Mouse (Mus musculus): ENCODE measurements around the gene Brpf3. TPM values are rescaled to one million over a fixed set of nuclear protein-coding genes. Genes with fewer than 3 reads are reported as not detected.

The Brpf3 gene
- polyA plus RNA-seq, 1 experiment = 88.3 TPM

GRCm38 (mm10) chr17:28785036-28785435 is 15.9 kb upstream of the Brpf3 start:
- H3K36me3 ChIP-seq (ENCODE audit: control insufficient read depth) = no peaks in the 10 kb centered on the region
- H3K4me3 ChIP-seq (replicated peaks) = no peak overlapping the region
- no peaks in the 10 kb centered on the region for H3K27me3 ChIP-seq (ENCODE audit: control insufficient read depth)
- peaks cover 9% of the 10 kb centered on the region for H3K4me1 ChIP-seq (ENCODE audit: control insufficient read depth)
- no peaks in the 10 kb centered on the region for H3K9me3 ChIP-seq (ENCODE audit: control insufficient read depth, low read length)
- no peak for TF ChIP-seq GATA1 (IDR thresholded peaks at IDR 0.05; ENCODE audit: low read length)

DNA sequence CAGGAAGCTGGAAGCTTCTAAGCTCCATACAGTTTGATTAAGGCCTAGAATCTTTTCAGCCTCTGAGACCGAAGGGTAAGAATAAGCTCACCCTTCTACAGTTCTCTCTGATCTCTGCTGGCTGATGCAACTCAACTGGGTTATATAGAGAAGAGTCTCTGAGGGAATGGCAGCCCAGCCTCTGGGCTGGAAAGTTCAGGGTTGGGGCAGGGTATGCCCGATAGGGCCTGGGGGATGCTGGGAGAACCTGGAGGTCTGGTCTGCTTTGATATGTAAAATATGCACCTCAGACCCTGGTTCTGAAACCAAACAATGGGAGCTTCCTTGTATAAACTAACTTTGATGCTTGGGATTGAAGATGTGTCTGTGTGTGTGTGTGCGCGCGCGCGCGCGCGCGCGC is 13.4 kb upstream of the Brpf3 start:
- TF ChIP-seq TAL1 (IDR thresholded peaks at IDR 0.05; ENCODE audit: low read length) (no peak), GATA1 (IDR thresholded peaks at IDR 0.05; ENCODE audit: low read length) (no peak)
- H3K4me3 ChIP-seq (replicated peaks) = no peak overlapping the region

GRCm38 (mm10) chr17:28797031-28797430 is 3.9 kb upstream of the Brpf3 start:
- Histone ChIP-seq H3K4me3 (replicated peaks) (no peak overlapping the region), H3K4me1 (ENCODE audit: control insufficient read depth) (peaks cover 23% of the 10 kb centered on the region), H3K9me3 (ENCODE audit: control insufficient read depth, low read length) (peaks cover 17% of the 10 kb centered on the region), H3K36me3 (ENCODE audit: control insufficient read depth) (peaks cover 6% of the 10 kb centered on the region), H3K27me3 (ENCODE audit: control insufficient read depth) (peaks cover 28% of the 10 kb centered on the region)
- TF ChIP-seq TAL1 (IDR thresholded peaks at IDR 0.05; ENCODE audit: low read length) (no peak), GATA1 (IDR thresholded peaks at IDR 0.05; ENCODE audit: low read length) (no peak)

More for the DNA sequence above, 13.4 kb upstream of the Brpf3 start:
- Histone ChIP-seq H3K36me3 (ENCODE audit: control insufficient read depth) (no peaks in the 10 kb centered on the region), H3K27me3 (ENCODE audit: control insufficient read depth) (peaks cover 2% of the 10 kb centered on the region; the same call in 1 of the 2 replicates), H3K9me3 (ENCODE audit: control insufficient read depth, low read length) (no peaks in the 10 kb centered on the region), H3K4me1 (ENCODE audit: control insufficient read depth) (peaks cover 2% of the 10 kb centered on the region; the same call in 1 of the 2 replicates)

- TF ChIP-seq GATA1 (IDR thresholded peaks at IDR 0.05; ENCODE audit: low read length) (no peak), TAL1 (IDR thresholded peaks at IDR 0.05; ENCODE audit: low read length) (no peak)
- Histone ChIP-seq H3K4me3 (replicated peaks) (peak overlapping the region; percentile 76), H3K27me3 (ENCODE audit: control insufficient read depth) (peaks cover 16% of the 10 kb centered on the region), H3K4me1 (ENCODE audit: control insufficient read depth) (peaks cover 47% of the 10 kb centered on the region), H3K9me3 (ENCODE audit: control insufficient read depth, low read length) (peaks cover 17% of the 10 kb centered on the region), H3K36me3 (ENCODE audit: control insufficient read depth) (peaks cover 30% of the 10 kb centered on the region)
Measured at GRCm38 (mm10) chr17:28799291-28800160, 1.4 kb upstream of the Brpf3 start.

GRCm38 (mm10) chr17:28800281-28800670 is 614 bp upstream of the Brpf3 start:
- TF ChIP-seq TAL1 (IDR thresholded peaks at IDR 0.05; ENCODE audit: low read length) (no peak), GATA1 (IDR thresholded peaks at IDR 0.05; ENCODE audit: low read length) (no peak)
- Histone ChIP-seq H3K4me1 (ENCODE audit: control insufficient read depth) (peaks cover 55% of the 10 kb centered on the region), H3K9me3 (ENCODE audit: control insufficient read depth, low read length) (peaks cover 18% of the 10 kb centered on the region), H3K27me3 (ENCODE audit: control insufficient read depth) (peaks cover 13% of the 10 kb centered on the region), H3K36me3 (ENCODE audit: control insufficient read depth) (peaks cover 35% of the 10 kb centered on the region), H3K4me3 (replicated peaks) (peak overlapping the region; percentile 76)

- TF ChIP-seq TAL1 (IDR thresholded peaks at IDR 0.05; ENCODE audit: low read length) = no peak
- no peak for TF ChIP-seq GATA1 (IDR thresholded peaks at IDR 0.05; ENCODE audit: low read length)
- Histone ChIP-seq H3K9me3 (ENCODE audit: control insufficient read depth, low read length) (peaks cover 20% of the 10 kb centered on the region), H3K36me3 (ENCODE audit: control insufficient read depth) (peaks cover 45% of the 10 kb centered on the region), H3K4me3 (replicated peaks) (peak overlapping the region; percentile 76), H3K27me3 (ENCODE audit: control insufficient read depth) (peaks cover 10% of the 10 kb centered on the region), H3K4me1 (ENCODE audit: control insufficient read depth) (peaks cover 67% of the 10 kb centered on the region)
Measured at GRCm38 (mm10) chr17:28801474-28802005, 650 bp downstream of the Brpf3 start.

- peaks cover 50% of the 10 kb centered on the region for H3K36me3 ChIP-seq (ENCODE audit: control insufficient read depth)
- TF ChIP-seq TAL1 (IDR thresholded peaks at IDR 0.05; ENCODE audit: low read length) = no peak
- TF ChIP-seq GATA1 (IDR thresholded peaks at IDR 0.05; ENCODE audit: low read length) = no peak
- peaks cover 72% of the 10 kb centered on the region for H3K4me1 ChIP-seq (ENCODE audit: control insufficient read depth)
- peaks cover 10% of the 10 kb centered on the region for H3K27me3 ChIP-seq (ENCODE audit: control insufficient read depth)
- peaks cover 23% of the 10 kb centered on the region for H3K9me3 ChIP-seq (ENCODE audit: control insufficient read depth, low read length)
- peak overlapping the region; percentile 76 for H3K4me3 ChIP-seq (replicated peaks)
Measured at GRCm38 (mm10) chr17:28802006-28802481, 1.2 kb downstream of the Brpf3 start.

DNA sequence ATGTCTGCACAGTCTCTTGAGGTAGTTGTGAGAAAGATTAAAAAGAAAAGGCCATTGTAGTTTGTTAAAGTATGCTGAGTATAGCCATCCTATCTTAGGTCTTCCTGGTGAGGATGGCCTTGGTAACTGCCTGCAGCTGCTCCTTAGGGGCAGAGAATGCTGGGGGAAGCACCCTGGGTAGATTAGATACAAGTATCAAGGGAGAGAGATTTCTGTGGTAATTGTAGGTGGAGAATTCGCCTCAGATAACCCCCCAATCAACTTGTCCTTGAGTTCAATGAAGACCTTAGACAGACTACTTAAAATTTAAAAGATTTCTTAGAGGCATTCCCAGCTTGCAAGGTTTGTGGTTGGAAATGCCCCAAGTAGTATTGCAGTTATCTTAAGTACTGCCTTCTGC is 2.4 kb downstream of the Brpf3 start:
- Histone ChIP-seq H3K4me1 (ENCODE audit: control insufficient read depth) (peaks cover 83% of the 10 kb centered on the region), H3K36me3 (ENCODE audit: control insufficient read depth) (peaks cover 62% of the 10 kb centered on the region), H3K4me3 (replicated peaks) (peak overlapping the region; percentile 76), H3K9me3 (ENCODE audit: control insufficient read depth, low read length) (peaks cover 29% of the 10 kb centered on the region), H3K27me3 (ENCODE audit: control insufficient read depth) (peaks cover 10% of the 10 kb centered on the region; the same call in 1 of the 2 replicates)
- TF ChIP-seq GATA1 (IDR thresholded peaks at IDR 0.05; ENCODE audit: low read length) (no peak), TAL1 (IDR thresholded peaks at IDR 0.05; ENCODE audit: low read length) (no peak)

DNA sequence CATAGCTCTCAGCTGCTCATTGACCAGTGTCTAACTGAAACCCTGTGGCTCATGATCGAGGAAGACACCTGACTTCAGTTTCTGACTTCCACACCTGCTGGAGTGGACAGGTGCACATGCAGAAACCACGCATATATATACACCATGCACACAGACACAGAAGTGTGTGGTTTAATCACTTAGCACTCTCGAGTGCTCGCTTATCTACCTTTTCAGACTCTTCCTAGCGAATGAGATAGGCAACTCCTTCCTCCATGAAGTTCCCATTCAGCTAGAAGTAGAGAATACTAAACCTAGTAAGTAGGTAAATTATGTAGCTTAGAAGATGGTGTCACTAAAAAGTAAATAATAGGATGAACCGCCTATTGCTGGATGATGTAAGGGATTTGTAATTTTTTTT is 4.1 kb downstream of the Brpf3 start:
- TF ChIP-seq TAL1 (IDR thresholded peaks at IDR 0.05; ENCODE audit: low read length) = no peak
- no peak for TF ChIP-seq GATA1 (IDR thresholded peaks at IDR 0.05; ENCODE audit: low read length)
- H3K9me3 ChIP-seq (ENCODE audit: control insufficient read depth, low read length) = peaks cover 36% of the 10 kb centered on the region
- H3K4me1 ChIP-seq (ENCODE audit: control insufficient read depth) = peaks cover 84% of the 10 kb centered on the region
- peaks cover 78% of the 10 kb centered on the region for H3K36me3 ChIP-seq (ENCODE audit: control insufficient read depth)
- peak overlapping the region; percentile 17 for H3K4me3 ChIP-seq (replicated peaks)
- peaks cover 10% of the 10 kb centered on the region; the same call in 1 of the 2 replicates for H3K27me3 ChIP-seq (ENCODE audit: control insufficient read depth)
